Mouse (Mus musculus) monocyte, adult 5-6 weeks (primary cell): Measurements from ENCODE around the gene Ccr9. TPM values are rescaled to one million over a fixed set of nuclear protein-coding genes. Genes with fewer than 3 reads are reported as not detected.
"Not testable (repeated sequence)": the region's sequence is repeated elsewhere in the genome, so short reads cannot be mapped to it uniquely, and the experiment has no call there.

Source experiments
- ATAC-seq: fragments of 153-309, 156-312 bp; replicated peaks from 2 replicates; pipeline ENCODE4 v1.8.0; 2017; ENCODE audit warnings: mild to moderate bottlenecking; ENCODE audit not compliant: low TSS enrichment, insufficient number of reproducible peaks, severe bottlenecking, poor library complexity, low FRiP score
- total RNA-seq: library from RNA; stranded (forward); fragments of 200-1000, 200-491, 200-594 nt; gene quantifications from 3 replicates; pipeline ENCODE4 v1.2.3, GENCODE M21; 2017

The Ccr9 gene
- total RNA-seq, 1 experiment from 2014 or later: 0.67 TPM

DNA sequence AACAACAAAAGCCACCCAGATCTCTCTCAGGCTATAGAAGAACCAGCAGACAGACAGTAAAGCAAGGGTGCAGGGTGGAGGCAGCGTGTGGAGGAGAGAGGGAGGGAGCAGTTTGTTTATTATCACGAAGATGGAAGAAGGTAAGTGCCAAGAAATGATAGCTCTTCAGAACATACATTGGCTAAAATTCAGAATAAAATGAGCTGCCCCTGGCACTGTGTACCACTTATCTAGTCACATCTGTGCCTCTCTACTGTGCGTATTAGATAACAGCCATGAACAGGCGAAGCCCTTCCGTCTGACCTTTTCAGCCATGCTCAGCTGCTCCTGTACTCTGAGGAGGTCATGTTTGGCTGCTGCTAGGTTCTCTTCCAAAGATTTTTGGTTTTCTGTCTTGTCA is 23.6 kb downstream of the Ccr9 start:
- no peak for ATAC-seq

DNA sequence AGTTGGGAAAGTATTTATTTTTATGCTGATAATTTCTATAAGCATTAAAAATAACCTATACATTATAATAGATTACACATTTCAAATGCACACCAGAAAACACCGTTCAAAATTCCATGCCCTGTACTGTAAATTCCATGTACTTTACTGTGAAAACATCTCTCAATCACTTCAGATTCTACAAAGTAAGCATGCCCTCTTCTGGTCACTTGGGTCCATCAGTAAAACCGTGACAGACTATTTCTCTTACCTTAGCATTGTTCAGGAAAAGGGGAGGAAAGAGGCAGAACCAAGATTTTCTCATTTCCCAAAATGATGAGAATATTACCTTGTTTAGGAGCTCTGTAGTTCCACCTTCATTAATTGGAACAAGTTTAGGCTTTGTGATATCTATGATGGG is 31.0 kb downstream of the Ccr9 start:
- ATAC-seq: no peak

DNA sequence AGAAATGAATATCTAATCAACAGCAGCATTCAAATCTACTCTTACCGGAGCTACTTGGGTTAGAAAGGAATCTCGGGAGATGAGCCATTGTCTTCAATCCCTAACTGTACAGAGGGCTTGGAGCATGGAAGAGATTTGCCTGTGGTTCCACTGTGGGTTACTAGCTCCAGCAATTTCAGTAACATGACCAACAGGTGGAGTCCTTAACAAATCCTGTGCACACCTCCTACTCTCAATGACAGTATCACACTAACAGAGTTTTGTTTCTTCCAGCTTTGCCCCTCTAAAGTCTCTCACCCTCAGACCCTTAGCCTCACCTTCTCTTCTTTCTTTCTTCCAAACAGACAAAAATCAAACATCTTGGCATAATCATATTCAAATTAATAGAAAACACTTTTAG is 34.9 kb downstream of the Ccr9 start:
- ATAC-seq: no peak

DNA sequence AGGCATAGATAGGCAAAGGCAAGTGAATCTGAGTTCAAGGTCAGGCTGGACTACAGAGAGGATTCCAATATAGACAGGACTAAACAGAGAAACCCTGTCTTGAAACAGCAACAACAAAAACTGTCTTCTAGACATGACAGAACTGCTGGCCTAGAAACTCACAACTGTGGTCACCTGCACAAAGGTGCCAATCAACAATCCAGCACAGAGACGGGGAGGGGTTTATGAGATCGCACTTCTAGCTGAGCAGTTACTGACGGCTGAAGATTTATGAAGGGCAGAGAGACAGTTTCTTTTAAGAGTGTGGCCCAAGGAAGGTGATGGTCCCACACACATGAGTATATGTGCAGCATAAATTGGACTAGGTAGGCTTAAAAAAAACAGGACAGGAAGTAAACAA is 38.1 kb downstream of the Ccr9 start:
- ATAC-seq: no peak

DNA sequence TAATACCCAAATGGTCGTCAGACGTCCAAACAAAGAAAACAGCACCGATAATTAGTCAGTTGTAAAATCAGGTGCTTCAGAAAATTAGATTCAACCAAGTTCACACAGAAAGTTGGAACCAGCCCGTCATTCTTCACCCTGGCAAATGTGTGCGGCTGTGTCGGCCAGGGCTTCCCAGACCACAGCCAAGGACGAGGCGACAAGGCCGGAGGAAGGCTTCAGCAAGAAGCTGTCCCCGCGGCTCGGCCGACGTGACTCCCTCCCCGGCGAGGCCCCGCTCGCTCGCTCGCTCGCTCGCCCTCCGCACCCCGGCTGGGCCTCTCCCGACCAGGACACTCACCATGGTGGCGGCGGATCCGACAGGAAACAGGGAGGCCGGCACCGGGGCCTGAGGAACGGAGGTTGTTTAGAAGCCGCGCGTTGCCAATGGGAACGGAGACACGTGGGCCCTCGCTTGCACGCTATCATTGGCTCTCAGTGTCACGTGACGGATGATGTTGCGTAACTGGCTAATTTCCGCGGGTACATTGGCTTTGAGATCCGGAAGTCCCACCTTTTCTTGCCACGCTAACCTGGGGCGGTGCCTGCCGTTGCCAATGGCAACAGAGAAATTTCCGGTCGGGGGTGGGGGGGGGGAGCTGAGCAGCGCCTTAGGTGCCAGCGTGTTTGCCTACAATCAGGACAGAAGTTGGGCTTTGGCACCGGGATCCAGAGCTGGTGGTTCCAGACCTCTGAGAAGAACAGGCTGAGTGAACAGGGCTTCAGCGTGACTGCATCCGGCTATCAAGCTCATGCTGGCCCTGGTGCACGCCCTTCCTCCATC is 39.2 kb downstream of the Ccr9 start, which contains the start of gene Lztfl1:
Gene Lztfl1 (minus strand): TSS at position 512 of the 823 bp plus-strand sequence.
- ATAC-seq: peak; percentile 100

DNA sequence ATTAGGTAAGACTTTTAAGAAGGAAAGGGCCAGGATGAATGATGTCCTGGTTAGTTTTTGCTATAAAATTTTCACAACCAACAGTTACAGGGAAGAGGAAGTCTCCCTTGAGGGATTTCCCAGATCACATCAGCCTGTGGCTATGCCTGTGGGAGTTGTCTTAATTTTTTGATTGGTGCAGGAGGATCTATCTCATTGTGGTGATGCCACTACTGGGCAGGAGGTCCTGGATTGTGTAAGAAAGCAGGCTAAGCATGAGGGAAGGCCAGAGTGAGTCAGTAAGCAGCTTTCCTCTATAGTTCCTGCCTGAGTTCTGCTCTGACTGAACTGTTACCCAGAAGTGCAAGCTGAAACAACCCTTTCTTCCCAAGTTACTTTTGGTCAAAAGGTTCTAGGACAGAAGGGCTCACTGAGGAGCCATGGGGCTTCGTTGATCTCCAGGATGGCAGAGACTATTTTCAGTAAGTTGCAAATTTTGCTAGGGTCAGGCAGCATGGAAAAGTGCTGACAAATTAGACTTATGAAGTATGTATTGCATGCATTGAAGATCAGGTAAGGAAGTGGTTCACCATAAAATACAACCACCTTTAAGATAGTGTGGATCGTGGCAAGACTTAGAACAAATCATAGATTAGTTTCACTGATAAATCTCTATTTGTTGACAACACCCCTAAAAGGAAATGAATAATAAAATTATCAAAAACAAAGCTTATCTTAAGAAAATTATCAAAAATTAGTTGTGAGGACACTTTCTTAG is 44.7 kb downstream of the Ccr9 start:
- peak; percentile 40; the same call in 1 of the 2 replicates for ATAC-seq

DNA sequence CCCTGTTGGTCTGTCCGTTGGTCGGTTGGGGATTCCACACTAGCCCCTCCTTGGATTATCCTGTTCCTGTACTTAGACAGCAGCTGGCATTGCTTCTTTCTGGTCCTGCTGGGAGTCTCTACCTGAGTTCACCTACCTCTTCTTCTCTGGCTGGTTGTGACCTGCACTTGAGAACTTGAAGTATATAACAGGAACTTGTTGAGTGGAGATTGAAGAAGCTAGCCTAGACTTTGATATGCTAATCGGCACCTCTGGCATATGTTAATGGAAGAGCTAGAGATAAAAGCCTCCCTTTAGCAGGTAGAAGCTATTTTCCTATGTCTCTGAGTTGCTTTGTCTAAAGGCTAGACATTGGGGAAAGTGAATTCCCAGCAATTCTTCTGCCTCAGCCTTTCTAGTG is 53.0 kb downstream of the Ccr9 start:
- no peak for ATAC-seq

DNA sequence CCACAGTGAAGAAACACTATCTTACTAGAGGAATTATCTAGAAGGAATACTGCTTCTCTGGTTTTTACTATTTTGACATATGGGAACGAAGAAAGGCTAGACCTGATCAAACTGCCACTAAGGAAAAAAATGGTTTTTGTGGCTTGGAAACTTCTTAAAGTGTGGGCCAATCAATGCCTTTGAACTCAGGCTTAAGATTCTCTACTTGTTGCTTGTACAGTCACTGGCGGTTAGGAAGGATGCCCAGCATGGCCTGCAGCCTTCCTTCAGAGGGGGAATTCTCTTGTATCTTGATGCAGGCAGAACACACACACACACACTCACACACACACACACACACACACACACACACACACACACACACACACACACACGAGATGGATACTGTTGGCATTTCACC is 55.9 kb downstream of the Ccr9 start:
- no peak for ATAC-seq

DNA sequence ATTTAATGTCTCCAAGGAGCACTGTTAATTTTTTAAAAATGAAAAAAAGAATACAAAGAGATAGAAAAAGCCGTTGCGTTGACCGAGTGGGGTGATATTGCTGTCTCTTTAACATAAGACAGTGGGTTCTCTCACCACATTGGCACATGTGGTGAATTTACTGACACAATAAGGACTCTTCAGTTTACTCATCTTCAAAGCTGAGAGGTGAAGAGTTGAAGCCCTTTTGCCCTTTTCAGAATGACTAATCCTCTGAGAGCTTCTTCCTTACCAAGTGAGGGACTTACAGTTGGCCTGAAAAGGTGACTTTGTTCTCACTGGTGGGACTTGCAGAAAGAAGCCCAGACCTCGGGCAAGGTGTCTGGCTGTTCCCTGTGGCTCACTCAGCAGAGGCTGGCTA is 62.6 kb downstream of the Ccr9 start:
- ATAC-seq: no peak

DNA sequence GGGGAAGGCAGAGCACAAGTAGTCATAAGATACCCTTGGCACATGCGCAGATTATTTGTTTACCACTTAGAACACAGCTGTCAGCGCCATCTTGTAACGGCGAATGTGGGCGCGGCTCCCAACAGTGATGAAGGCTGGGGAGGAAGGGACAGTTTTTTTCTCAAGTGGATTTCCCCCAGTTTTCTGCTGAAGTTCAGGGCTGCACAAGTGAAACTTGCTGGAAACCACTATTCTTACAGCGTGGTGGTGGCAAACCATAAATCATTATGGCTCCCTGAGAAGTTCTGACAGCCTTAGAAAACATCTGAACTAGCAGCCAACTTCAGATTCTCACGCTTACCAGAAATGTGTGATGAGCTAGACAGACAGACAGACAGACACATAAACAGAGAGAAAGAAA is 71.4 kb downstream of the Ccr9 start:
- ATAC-seq: not testable (repeated sequence)

DNA sequence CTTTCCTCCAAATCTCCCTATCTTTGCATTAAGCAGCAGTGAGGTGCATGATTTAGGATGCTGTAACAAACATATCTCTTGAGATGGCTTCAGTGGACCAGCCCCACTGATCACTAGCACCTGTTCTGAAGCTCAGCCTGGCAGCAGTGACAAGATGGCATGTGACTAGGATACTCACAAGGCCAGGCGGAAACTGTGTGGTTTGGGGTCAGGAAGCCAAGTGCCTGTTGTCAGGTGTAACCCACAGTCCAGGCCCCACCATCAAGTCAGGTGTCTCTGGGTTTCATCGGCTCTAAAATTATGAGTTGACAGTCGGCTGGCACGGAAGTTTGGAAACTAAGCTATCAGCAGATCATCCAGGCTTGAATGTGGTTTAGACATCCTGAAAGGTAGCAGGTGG is 76.1 kb downstream of the Ccr9 start:
- 0 out of 2 replicates have a peak, but pooled peaks have one; percentile 50 for ATAC-seq

DNA sequence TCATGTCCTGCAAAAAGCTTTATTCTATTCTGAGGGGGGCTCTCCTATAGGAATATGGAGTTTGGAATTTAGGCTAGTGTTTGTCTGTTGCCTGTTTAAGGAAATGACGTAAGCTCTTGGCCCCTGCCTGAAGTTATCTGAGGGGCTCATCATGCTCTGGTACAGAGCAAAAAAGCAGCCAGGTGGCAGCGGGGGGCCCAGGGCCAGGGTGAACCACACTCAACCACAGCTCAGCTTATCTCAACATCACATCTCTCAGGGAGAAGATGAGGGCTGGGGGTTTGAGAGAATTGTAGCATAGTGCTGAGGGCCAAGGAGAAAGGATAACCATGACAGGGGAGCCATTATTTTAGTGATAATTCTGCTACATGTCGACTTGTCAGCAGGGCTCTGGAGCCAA is 78.5 kb downstream of the Ccr9 start:
- no peak for ATAC-seq

DNA sequence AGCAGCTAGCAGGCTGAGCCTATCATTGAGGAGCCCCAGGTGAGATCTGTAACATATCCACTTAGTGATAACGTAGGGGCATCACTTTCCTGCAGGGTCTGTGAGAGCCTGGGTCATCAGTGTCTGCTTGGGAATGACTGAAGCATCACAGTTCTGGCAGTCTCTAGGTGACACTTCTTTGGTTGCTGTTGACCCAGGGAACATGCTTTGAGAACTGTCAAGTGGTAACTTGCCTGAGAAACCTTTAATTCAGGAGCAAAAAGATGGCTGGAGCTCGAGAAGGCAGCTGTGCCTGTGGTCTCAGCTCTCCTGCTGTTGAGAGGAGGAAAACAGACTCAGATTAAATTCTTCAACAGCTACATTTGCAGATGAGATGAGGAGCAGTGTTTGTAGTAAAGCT is 79.1 kb downstream of the Ccr9 start:
- ATAC-seq: no peak

DNA sequence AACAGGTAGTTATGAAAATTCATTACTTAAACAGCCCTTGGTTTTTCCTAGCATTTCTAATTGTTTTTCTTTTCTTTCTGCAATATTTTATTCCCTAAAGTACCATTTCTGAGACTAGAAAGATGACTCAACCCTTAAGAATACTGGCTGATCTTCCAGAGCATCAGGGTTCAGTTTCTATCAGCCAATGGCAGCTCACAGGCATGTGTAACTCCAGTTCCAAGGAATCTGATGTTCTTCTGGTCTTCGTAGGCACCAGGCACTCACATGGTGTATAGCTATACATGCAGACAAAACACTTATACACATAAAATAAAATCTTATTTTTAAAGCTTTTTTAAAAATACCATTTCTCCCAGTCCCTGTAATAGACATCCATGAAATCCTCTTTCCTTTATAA is 79.9 kb downstream of the Ccr9 start:
- no peak for ATAC-seq

DNA sequence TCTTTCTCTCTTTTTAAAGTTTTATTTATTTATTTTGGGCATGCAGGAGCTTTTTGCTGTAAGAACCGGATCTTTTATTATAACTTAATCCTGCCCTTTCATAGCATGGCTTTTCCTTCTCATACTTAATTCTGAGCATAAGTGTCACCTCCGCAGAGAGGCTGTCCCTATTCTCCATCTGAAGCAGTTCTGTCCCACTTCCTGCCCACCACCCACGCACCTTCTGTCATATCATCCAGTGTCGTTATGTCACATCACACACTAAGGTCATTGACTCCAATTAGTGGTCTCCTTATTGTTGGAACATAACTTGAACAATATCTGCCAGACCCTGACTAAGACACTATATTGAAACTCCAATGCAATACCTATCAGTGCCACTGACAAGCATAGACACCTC is 80.4 kb downstream of the Ccr9 start:
- no peak for ATAC-seq

DNA sequence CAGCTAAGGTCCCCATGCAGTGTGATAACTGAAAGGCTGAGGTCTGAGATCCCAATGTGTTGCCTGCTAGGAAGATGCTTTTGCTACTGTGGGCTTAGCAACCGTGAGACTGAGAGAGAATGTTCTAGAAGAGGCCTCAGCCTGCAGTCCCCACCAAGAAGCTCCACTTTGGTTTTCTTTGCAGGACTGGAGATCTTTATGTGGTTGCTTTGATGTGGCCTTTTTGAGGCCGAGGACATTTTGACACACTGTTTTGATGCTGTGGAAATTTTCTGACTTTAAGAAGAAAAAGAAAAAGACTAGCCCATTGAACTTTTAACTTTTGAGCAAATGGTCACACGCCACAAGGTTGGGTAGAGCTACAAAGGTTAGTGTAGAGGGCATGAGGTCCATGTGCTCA is 82.6 kb downstream of the Ccr9 start:
- no peak for ATAC-seq

DNA sequence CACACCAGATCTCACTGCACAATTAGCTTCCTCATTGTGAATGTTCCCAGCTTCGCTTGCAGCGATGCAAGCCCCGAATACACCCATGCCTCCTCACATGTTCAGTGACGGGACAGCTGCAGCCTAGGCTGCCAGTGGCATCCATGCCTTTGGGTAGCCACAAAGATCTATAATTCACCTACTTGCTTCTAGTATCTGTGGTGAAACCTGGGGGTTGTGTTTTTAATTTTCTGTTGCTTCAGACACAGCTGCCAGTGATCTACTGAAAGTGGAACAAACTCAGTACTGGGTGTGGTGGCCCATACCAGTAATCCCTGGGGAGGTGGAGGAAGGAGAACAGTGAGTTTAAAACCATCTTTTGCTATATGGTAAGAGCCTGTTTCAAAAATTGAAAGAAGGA is 84.6 kb downstream of the Ccr9 start:
- 0 out of 2 replicates have a peak, but pooled peaks have one; percentile 24 for ATAC-seq

DNA sequence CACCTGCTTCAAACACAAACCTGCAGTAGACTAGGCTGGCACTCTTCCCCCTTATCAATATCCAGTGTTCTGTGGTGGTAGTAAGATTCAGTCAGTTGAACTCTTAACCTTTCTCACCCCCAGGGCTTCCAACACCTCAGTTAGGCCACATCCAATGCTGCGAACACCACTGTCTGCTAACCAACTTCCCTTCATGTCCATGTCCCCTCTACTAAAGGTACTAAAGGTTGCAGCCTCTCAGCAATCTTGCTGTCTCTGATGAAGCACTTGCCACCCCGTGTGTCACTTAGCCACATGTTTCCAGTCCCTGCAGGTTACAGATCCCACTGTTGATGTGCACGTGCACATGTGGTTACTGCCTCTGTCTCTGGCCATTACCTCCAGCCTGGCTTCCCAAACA is 85.5 kb downstream of the Ccr9 start:
- ATAC-seq: no peak

DNA sequence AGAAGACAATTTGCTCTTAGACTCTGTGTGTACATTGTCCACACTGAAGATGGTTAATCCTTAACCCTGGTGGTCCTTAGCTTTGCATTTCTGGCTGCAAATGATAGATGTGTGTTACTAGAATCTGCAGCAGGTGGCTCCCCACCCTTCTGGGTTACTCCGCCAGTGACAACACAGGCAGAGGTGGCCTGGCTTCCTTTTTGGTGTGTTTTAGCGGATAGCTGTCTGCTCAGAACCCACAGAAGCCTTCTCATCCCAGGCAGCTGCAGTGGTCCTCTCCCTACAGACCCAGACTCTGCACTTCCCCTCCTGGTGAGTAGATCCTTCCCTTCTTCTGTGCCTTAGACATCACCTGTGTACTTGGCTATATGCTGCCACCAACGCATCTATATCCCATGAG is 88.8 kb downstream of the Ccr9 start:
- no peak for ATAC-seq

DNA sequence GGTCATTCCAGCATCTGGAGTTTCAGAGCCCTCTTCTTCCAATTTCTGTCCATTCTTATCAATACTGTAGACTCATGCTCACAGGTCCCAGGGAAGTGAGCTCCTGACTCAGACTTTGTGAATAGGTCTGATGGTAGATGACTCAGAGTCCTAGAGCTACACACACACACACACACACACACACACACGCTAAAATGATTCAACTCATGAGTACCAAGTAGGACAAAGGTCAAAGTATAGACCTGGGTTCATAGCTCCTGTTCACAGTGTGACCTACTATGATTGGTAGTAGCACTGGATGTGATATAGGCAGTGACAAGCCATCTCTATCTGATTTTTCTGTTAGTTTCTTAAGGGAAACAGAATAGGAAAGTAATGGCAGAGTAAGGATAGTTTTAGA is 90.2 kb downstream of the Ccr9 start:
- no peak for ATAC-seq
